Mouse (Mus musculus) erythroid progenitor cell, adult 5-6 weeks (primary cell): Measurements from ENCODE around the gene Tor1aip1. TPM values are rescaled to one million over a fixed set of nuclear protein-coding genes. Genes with fewer than 3 reads are reported as not detected.

ENCODE experiments used
- ATAC-seq: replicated peaks from 2 replicates; pipeline ENCODE4 v1.8.0; 2016; ENCODE audit warnings: moderate number of reproducible peaks, mild to moderate bottlenecking, moderate TSS enrichment, inconsistent platforms; ENCODE audit not compliant: poor library complexity, low FRiP score, severe bottlenecking
- total RNA-seq, 2 experiments: library from RNA; stranded (forward) in 1 of 2; stranded (reverse) in 1 of 2; fragments of 150-400 nt in 1 of 2; fragments of 186-747, 209-891 nt in 1 of 2; gene quantifications; 2 replicates each; pipeline versions ENCODE4 v1.2.3 to v1.2.4; 2015 to 2017; ENCODE audit warnings: low replicate concordance in 2 of 2

Gene Tor1aip1
- total RNA-seq, 2 experiments from 2014 or later, result 34.5 to 85.1 TPM

DNA sequence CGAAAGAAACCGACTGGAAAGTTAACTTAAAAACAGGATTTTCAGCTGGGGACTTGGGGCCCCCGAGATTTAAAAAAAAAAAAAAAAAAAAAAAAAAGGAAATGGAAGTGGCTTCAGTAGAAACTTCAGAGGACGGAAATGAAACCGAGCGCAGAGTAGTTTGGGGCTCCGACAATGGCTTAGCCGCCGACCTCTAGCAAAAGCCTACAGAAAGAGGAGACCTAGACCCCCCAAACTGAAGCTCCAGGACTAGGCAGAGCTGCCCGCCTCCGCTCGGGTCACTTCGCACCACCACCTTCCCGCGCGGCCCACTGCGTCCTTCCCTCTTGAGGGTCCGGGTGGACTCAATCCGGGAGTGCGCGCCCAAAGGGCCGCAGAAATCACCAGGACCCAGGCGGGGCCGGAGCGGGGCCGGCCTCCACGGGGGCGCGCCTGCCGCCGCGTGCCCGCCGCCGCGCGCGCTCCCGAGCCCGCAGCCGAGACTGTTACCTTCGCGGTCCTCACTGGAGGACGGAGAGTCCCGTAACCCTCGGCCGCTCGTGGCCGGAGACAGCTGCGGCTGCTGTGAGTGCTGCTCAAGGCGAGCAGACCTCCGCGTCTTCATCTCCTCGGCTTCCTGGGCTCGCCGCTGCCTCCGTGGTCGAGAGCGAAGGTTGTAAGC, 881 bp downstream of the Tor1aip1 start, which contains the start of gene Tor1aip2:
Tor1aip2 (plus strand) TSS at position 135 of the 661 bp plus-strand sequence.
- peak; percentile 64 for ATAC-seq

DNA sequence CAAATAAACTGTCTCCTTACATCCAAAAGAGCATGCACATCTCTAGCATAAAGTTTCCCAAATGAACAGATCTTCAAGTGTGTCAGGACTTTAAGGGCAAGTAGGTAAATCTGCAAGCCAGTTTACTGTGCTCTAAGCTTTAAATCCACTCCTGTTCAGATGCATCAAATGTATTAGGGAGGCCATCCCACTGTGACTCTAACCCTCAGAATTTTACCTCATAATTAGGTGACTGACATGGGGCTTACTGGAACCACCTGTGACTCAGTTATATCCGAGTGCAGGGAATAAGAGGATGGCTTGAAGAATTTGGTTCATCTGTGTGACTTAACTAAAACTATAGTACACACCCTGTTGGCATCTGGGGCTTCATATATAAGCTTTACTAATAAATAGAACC, 1.6 kb downstream of the Tor1aip1 start:
- ATAC-seq, result no peak

DNA sequence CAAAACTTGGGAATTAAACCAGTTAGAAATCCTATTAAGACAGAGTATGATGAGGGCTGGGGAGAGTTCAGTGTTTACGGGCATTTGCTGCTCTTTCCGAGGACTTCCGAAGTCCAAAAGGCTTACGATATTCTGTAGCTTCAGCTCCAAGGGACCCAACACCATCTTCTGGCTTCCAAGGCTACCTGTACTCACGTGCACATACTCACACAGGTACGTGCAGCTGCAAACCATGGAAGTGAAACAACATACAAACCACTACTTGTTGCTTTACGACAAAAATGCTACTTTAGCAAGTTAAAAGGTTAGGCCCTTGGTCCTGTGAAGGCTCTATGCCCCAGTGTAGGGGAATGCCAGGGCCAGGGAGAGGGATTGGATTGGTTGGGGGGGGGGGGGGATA, 2.4 kb downstream of the Tor1aip1 start:
- no peak for ATAC-seq

DNA sequence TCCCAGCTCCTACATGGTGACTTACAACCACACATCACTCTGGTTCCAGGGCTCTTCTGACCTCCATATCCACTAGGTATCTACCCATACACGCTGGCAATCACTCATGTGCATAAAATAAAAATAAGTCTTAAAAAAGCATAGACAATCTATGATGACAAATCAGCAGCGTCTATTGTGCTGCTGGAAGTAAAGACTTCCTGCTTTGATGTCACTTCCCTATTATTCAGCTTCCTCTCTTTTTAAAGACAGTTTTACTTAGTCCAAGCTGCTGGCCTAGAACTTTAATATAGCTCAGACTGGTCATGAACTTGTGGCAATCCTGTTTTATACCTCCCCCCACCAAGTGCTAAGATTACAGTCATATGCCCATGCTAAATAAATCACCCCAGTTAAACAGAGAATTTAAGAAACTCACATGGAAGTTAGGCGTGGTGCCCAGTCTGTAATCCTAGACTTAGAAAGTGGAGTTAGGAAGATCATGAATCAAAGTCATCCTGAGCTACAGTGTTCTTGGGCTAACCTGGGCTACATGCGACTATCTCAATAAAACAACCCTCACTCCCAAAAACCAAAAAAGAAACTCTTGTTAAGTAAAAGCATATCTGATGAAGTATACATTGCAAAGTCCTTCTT, 7.8 kb downstream of the Tor1aip1 start:
- ATAC-seq, result no peak

DNA sequence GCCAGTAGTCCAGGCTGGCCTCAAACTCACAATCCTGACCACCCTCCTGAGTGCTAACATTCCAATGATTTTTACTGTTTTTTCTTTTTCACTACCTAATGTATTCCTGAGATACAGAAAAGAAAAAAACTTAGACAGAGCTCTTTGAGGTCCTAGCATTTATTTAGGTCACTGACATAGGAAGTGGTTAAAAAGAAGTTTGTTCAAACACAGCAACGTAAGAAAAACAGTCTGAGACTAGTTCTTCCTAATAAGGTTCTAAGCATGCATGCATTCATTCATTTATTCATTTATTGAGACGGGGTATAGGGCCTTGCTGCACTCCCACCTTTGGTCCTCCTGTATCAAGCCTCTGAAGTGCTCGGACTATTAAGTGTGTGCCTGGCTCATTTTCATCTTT, 8.4 kb downstream of the Tor1aip1 start:
- ATAC-seq, result no peak

DNA sequence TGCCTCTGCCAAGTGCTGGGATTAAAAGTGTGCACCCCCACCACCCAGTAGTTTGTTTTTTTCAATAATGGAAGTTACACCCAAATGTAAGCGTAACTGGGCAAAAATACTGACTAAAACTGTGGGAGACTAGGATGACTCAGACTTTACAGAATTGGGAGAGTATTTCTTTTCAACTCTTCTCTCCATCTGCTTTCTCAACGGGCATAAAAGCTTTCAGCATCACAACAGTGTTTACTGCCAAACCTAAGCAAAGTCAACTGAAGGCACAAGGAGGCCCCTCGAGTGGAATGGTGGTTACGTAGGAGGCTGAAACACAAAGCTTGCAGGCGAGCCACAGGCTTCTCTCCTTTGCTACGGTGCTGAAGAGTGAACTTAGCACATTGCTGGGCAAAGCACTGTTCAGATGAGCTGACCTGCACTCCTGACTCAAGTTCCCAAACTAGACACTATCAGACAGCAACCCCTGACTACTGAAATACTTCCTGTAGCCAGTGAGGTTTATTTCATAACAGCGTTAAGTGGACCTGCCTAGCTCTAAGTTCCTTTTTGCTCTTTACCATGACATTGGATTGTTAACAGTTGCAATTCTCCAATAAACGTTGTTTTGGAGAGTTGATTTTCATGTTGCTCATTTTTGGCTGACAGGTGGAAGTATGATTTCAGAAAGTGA, 11.3 kb downstream of the Tor1aip1 start:
- ATAC-seq, result no peak

DNA sequence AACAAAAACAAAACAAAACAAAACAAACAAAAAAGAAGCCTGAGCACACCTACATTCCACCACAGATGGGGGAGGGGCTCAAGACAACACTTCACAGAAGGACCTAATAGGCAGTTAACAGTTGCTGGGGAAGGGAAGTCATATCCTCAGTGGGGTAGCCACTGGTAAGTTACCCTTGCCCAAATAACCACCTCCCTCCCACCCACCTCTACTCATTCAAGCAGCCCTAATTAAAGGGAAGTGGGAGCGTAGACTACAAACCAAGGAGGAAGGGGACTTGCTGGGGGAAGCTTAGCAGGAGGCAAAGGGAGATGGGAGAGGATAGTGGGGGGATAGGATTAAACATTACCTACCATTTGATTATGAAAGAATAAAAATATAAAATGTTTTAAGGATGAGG, 15.9 kb downstream of the Tor1aip1 start:
- no peak for ATAC-seq

DNA sequence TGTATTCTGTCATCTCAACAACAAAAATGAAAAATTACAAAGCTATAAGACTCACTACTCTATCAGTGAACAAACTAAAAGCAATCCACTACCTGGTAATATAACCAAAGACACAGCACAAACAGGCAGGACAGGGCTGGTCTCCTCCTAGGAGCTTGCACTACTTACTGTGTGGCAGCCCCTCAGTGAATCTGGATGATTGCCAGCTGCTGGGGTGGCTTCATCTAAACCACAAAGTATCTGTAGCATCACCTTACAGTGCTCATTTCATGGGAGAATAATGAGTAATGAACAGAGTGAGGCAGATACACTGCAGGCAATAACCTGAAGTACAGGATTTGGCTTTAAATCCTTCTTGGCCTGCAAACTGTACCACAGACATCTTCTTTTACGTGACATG, 16.5 kb downstream of the Tor1aip1 start:
- no peak for ATAC-seq

DNA sequence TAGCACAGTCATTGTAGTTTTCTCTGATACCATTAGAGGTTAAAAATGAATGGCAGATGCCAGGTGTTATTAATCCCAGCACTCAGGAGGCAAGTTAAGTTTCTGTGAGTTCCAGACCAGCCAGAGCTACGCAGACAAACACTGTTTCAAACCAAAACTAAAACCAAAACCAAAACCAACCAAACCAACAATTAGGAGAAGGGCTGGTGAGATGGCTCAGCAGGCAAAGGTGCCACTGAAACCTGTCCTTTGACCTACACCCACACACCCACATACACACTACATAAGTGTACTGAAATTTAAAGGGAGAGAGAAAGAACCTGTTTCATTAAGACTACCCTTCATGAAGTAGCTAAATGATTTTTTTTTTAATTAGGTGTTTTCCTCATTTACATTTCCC, 27.3 kb downstream of the Tor1aip1 start:
- ATAC-seq, result no peak

DNA sequence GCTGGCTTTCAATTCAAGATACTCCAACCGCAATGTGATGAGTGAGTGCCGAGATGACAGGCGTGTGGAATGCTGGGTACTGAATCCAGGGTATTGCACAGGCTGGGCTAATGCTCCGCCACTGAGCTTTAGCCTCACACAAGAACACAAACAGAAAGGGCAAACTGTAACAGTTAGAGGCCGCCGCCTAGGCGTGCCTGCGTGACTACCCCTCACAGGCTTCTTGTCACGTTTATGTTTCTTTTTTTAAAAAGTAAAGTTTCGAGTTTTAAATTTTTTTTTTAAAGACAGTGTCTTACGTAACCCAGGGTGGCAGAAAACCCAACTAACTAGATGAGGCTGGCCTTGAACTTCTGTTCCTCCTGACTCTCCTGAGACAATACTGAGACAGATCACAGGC, 30.4 kb downstream of the Tor1aip1 start:
- ATAC-seq, result no peak

DNA sequence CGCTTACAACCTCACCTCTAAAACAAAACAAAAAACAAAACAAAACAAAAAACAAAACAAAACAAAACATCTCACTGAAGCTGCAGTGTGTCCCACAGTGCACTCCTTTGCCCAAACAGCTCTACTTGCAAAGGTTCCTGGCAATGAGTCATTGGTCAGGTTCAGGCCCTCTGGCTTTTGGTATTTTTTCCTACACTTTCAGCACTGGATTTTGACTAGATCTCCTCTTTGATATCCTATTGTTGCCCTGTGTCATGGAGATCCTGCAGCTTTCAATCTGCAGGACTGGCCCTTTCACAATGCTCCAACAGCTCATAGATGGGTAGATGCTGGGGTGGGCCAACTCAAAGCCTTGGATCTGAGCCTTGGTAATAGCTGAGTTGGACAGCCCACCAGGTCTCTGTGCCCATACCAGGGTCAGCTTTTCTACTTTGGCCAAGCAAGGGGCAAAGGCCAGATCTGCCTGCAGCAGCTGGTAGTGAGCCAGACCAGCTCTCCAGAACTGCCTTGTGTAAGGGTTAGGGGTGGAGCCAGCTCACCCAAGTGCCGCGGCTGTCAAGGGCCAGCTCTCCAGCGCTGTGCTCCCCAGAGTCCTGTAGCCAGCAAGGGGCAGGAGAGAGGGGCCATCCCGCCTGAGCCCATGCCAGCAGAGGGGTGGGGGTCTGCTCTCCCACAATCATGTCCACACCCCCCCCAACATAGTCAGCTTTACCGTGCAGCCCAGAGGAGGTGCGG, 32.9 kb downstream of the Tor1aip1 start:
- ATAC-seq, result no peak

DNA sequence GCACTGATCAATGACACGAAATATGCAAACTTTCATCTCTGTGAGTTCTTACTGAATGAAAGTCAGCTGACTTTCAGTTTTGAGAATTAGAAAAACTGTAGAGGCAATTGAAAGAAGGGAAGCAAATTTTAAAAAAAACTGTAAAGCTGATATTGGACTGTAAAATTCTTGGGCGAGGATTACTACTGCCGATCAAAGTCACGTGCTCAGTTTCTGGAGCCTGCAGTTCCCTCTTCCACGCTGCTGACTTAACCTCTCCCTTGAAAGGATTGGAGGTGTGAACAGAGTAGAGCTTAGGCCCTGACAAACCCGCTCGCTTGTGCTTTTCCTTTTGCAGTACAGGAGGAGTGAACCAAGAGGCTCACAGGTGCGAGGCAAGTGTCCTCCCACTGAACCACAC, 33.9 kb downstream of the Tor1aip1 start:
- no peak for ATAC-seq

DNA sequence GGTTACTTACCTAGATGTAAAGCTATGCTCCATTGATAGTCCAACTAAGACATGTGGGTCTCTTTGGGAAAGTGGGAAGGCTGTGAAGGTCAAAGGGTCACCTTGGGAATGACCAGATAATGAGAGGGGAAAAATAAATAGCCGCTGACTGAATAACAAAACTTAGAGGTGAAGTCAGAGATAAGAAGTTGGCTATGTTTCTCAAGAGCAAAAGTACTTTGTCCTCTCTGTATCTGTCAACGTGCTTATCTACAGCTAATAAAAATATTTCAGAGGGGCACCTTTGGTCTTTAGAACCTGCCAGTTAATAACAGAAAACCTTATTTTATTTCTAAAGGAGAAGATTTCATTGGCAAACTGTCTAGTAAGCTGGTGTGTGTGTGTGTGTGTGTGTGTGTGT, 40.7 kb downstream of the Tor1aip1 start:
- ATAC-seq, result no peak

DNA sequence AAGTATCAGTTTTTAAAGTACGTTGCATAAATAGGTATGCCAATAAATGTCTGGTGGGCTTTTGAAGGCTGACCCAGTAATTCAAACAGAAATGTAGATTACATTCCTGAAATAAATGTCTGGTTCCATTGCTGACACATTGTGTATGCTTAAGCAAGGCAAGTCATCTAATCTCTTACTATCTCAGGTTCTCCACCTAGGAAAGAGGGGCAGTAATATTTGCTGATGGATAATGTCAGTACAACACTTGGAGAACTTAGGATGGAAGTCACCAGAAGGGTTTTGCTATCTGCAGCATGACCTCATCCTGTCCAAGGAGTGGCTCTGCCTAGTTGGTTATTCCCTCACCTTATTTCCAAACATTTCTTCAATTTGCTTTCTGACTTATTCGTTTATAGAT, 41.8 kb downstream of the Tor1aip1 start:
- ATAC-seq, result no peak

DNA sequence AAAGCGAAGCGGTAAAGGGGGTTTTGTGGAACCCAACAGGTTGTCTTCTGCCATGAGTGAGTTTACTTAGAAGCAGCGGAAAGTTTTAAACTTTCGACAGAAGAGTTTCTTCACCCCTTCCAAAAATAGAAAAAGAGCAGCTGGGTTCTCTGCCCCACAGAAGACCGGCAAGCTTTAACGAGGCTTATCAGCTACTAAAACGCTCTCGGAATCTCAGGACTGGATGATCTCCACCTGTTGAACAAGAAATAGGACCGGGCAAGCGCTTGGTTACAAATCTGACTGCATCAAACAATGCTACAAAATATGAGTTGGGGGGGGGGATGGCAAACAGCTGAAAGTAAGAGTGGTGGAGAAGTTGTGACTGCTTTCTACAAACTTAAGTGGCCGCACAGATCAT, 45.9 kb downstream of the Tor1aip1 start:
- no peak for ATAC-seq

DNA sequence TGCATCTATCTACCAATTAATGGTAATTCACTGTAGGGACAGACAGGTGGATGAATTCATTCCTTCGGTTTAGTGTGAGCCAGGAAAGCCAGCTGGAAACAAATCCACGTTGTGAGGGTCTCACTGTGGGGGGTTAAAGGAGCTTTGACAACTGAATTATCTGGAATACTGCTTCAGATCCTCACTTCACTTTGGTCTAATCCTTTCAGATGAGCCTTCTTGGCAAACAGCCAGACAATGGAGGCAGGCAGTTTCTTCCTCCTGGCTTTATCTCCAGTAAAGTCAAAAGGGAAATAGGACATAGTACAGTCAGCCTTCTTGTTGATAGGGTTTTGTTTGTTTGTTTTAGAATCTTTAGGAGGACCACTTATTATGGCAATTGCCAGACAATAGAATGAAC, 46.9 kb downstream of the Tor1aip1 start:
- ATAC-seq, result no peak

DNA sequence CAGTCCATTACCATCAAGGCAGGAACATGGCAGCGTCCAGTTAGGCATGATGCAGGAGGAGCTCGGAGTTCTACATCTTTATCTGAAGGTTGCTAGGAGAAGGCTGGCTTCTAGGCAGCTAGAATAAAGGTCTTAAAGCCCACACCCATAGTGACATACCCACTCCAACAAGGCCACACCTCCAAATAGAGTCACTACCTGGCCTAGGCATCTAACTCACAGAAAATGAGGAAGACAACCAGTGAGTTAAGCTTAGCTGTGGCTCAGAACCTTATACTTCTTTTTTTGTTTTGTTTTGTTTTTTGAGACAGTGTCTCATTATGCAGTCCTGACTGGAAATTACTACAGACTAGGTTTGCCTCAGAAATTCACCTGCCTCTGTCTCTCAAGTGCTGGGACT, 48.7 kb downstream of the Tor1aip1 start:
- no peak for ATAC-seq

DNA sequence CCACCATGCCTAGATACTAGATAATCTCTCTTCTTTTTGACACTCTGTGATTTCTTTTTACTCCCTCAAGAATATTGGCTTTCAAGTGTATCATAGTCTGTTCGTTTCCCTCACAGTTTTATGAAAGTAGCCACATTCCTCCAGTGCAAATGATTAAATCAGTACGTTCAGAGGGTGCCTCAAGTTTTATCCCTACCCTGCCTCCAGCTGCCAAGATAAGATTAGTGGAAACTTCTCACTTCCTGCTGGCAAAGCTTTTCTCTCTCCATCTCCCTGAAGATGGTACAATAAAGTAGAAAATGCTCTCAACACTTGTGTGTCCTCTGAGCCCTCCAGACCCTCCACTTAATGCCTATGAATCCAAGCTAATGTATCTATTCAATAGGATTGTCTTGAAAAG, 61.3 kb downstream of the Tor1aip1 start:
- no peak for ATAC-seq

DNA sequence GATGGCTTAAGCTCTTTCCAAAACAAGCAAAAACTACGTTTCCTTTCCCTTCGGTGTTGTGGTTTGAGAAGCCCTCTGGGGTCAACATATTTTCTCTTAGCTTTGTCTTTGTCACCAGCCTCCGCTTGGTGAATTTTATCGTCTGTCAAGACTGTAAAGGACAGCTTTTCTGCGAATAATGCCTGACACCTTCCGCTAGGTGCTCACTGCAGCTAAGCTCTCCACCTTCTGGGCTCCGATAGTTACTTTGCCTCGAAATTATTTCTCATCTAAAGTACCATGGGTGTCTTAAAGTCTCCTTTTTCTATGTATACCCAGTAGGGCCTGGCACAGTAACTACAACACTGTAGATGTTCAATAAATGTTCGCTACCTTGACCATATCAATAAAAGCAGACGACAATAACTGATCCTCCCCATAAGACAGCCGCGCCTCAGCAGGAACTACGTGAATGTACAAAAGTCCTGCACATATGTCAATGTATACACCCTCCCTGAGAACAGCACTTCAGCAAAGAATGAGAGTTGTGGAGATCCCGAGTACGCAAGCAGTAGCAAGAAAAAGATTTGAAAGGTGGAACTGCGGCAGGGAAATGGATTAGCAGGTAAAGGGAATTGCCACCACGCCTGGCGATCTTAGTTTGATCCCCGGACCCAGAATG, 62.4 kb downstream of the Tor1aip1 start:
- peak; percentile 53 for ATAC-seq

DNA sequence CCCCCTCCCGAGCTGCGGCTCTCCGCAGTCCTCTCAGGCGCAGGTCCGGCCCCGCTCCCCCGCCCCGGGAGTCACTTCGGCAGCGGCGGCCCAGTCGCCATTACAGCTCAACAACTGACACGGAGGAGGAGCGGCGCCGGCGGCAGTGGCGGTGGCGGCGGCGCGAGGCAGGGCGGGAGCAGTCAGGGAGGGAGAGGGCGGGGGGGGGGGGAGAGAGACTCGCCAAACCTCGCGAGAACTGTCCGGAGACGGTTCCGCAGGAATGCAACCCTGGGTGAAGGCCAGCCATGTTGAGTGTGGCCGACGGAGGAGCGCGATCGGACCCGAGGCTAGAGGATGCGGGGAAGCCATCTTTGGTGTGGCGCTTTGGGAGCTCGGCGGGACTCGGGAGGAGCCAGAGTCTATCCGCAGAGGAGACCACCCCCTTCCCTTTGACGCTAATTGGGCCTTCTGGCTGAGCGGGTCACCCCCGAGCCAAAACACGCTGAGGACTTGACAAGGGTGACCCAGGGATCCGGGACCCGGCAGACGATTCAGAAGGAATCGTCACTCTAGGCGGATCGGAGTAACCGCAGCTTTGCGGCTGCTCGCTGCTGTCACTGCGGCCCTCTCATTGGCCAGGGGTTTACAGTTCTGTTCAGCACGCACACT, 63.1 kb downstream of the Tor1aip1 start, which contains the start of gene Cep350:
Cep350 (minus strand) TSS at position 188 of the 651 bp plus-strand sequence.
- peak; percentile 93 for ATAC-seq
